Mouse (Mus musculus) brain, embryonic 14.5 days (tissue): ENCODE results near the gene Eras. TPM values are rescaled to one million over a fixed set of nuclear protein-coding genes. Genes with fewer than 3 reads are reported as not detected.

Experiments used
- DNase-seq: peaks from one replicate; pipeline ENCODE4 v3.0.0-alpha.2; 2011; ENCODE audit warnings: low read depth
- CTCF ChIP-seq: fragments of 200-500 bp; IDR thresholded peaks from 2 replicates; pipeline ENCODE4 v1.5.1; 2012; ENCODE audit warnings: inconsistent platforms, mild to moderate bottlenecking, moderate library complexity, borderline replicate concordance; ENCODE audit not compliant: insufficient read depth, insufficient read length; ENCODE audit errors: extremely low read depth
- POLR2A ChIP-seq: fragments of 200-500 bp; IDR thresholded peaks from 2 replicates; pipeline ENCODE4 v1.6.1; 2012; ENCODE audit warnings: mild to moderate bottlenecking, inconsistent platforms, borderline replicate concordance; ENCODE audit not compliant: poor library complexity, insufficient read depth, insufficient read length, severe bottlenecking; ENCODE audit errors: extremely low read depth
- polyA plus RNA-seq: library from polyadenylated mRNA; depleted of rRNA; stranded (reverse); fragments of >200 nt; gene quantifications from 2 replicates; pipeline ENCODE4 v1.2.3, GENCODE M21; 2012; rRNA removed

The Eras gene
- 0.06 TPM in 1 of 2 replicates, not detected in the other for polyA plus RNA-seq

DNA sequence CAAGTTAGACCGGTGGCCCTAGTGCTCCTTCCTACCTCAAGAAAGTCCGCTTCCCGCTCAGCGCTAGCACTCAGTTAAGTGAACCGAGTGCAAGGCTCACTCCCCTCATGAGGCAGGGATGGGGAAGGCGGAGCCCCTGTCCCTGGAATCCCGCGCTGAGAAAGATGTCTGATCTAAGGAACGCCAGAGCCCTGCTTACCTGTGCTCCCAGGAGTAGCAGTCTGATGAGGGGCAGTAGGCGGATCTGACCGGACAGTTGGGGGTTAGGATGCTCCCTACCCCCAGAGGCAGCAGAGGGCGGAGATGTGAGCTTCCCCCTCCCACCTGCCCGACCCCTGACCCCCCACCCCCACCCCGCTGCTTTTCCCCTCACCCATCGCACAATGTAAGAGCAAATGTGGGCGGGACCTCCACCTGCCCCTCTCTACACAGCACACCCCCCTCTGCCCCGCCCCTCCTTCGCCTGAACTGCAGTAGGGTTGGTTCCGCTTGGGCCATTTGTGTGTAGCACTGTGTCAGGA, at the start of gene Eras:
Gene Eras (minus strand): TSS at position 338 of the 521 bp plus-strand sequence.
- DNase-seq: no peak

DNA sequence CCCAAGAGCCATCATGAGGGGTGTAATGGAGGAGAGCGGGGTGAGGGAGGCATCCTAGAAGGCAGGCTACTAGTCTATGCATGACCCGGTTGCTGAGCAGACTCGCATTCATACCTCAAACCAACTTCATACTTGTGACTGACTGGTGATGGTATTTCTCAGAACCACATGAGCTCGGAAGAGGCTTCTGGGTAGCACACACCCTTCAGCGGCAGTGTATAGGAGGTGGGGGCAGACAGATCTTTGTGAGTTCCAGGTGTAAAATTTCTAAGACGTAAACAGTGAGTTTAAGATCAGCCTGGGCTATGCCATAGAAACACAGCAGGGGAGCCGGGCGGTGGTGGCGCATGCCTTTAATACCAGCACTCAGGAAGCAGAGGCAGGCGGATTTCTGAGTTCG, 49.5 kb upstream of the Eras start, which contains the start of gene Gata1:
Gene Gata1 (minus strand): TSS at position 180 of the 400 bp plus-strand sequence.
- no peak for DNase-seq
- TF ChIP-seq POLR2A (no peak), CTCF (no peak)

More for the DNA sequence above, at the start of gene Eras:
- TF ChIP-seq CTCF (no peak), POLR2A (no peak)

DNA sequence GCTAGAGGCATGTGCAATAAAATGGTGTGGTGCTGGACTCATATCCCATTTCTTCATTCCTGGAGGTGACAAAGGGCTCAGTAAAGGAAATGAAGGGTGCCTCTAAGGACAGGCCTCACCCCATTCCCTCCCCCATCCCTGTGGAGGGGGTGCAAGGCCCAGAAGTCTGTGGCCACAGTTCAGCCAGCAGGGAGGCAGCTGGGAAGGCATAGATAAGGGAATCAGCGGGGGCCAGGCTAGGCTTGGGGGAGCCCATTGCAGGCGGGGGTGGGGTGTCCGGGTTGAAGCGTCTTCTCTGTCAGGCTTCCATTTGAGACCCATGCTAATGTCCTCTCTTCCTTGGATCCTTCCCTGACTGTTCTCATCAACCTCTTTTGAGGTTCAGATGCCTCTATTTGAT, 42.9 kb upstream of the Eras start:
- no peak for DNase-seq
- TF ChIP-seq POLR2A: no peak
- no peak for TF ChIP-seq CTCF

DNA sequence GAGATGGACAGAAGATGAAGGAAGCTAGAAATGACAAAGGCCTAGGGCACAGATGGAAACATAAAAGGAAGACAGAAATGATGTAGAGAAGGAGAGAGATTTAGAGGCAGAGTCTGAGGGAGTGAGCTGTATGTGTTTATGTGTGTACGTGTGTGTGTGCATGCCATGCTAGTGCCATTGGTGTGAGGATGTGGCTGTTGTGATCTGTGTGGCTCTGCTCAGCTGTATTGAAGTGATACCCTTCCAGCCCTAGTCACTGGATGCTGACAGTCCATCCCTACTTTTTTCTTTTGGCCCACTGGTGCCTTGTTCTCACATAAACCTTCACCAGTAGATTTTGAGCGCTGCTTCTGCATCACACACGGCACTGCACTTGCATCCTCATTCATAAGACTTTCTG, 40.5 kb upstream of the Eras start:
- TF ChIP-seq CTCF (no peak), POLR2A (no peak)
- DNase-seq: no peak

DNA sequence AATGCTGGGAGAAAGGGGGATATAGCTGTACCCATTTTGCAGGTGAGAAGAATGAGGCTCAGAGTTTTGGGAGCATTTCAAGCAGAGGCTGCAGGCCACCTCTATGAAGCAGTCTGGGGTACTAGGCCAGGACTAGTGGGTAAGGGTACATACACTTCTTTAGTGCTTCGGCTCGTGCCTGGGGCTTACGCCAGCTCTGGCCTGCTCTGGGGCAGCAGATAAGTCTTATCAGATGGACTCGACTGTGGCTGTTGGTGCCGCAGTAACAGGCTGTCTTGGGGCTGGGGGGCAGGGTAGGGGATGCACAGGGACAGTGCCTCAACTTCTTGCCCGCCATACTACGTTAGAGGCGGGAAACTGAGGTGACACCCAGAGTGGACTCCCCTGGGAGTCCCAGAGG, 39.8 kb upstream of the Eras start:
- TF ChIP-seq POLR2A: no peak
- no peak for DNase-seq

DNA sequence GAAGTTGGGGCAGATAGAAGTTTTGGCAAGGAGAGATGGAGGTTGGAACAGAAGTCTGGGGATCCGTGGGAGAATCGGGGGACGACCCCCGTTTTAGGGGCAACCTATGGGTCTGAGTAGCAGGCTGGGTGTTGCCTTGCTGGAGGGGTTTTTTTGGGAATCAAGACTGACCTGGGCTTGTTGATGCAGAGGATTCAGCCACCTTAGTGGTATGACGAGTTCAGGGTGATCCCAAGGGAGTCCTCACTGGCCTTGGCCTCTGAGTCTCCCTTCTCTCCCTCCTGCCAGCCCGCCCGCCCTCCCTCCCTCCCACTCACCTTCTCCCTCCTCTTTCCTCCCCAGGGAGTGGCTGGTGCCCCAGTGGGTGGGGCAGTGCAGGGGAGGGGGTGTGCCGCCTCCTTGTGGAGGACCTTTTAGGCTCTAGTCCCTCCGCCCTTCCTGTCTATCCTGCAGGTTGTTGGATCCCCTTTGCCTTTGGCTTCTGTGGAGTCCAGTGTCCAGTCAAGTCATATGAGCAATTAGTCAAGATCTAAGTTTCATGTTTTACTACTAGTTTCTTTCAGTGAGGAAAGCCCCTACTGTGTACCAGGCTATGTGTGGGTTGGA, 39.3 kb upstream of the Eras start:
- TF ChIP-seq POLR2A (no peak), CTCF (no peak)
- no peak for DNase-seq

DNA sequence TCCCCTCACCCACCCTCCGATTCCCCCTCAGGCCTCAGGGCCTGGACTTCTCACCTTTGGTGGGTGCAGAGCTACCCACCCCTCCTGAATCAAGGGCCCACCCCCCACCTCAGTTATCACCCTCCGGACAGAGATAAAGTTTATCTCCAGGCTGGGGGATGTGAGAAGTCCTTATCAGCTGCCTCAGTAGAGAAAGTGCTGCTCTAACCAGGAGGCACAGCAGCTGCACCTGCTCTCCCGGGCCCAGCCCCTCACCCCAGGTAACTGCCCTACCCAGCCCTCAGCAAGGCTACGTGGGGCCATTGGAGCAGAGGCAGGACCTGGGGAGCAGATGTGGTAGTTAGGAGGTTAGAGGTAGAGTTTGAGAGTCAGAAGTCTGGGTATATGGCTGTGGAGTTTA, 37.8 kb upstream of the Eras start:
- TF ChIP-seq CTCF: no peak
- no peak for TF ChIP-seq POLR2A
- no peak for DNase-seq

DNA sequence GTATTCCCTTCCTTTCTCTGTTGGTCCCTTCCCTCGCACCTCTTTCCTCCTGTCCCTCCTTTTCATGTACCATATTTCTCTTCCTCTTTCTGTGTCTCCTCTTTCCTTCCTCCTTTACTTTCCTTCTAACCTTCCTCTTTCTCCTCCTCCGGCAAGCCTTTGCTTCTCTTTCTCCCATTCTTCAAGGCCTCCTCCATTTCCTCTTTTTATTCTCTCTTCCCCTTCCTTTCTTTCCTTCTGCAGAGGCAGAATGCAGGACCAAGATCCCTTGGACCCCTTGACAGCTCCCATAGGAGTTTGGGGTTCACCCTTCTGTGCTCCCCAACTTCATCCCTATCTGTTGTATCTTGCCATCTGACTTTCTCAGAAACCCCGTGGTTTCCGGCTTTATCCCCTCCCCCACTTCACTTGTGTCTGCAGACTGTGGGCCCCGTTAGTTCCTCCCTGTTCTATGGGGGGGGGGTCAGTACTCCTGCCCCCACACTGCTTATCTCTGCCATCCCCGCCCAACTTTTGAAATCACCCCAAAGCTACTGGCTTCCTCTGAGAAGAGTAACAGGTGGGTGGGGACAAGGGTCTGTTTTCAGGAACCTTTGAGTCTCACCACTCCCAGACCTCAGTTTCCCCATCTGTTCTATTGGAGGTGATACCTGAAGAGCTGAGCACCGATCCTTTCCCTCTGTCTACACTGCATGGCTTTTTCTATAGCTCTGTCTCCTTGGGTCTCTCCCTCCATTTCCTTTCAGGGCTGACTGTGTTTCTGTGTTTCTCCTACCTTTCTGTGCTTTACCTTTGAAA, 35.6 kb upstream of the Eras start:
- DNase-seq: no peak
- no peak for TF ChIP-seq CTCF
- no peak for TF ChIP-seq POLR2A

DNA sequence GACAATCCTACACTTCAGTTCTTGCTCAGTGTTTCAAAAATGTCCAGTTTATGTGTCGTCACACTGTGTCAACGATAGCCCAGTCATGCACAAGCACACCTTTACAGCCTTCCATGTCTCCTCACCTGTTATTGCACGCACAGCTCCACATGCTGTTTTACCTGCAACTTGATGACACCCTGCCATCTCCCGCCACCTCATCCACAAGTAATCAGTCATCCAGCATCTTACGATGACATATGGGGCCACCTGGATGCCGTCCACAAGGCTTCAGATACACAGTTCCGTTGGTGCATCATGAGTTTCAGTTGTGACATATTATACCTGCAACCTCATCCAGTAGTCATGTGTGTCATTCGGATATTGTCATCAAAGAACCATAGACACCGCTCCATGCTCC, 30.5 kb upstream of the Eras start:
- TF ChIP-seq POLR2A: no peak
- TF ChIP-seq CTCF: no peak
- no peak for DNase-seq

DNA sequence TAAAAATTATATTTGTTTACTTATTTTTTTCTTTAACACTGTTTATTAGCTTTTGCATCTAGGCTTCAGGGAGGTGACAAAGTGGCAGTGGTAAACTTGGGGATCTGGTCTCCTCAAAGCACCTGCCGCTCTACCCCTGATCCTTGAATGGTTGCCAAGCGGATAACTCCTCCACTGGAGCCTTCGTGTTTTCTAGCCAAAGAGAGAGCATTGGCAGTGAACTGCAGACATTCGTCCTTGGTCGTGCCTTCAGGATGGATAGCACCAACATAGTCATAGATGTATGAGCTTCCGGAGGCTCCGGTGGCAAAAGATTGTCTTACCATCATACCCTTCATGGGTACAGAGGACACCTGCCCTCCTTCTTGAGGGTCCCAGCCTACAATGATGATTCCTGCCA, 21.7 kb upstream of the Eras start:
- no peak for DNase-seq
- TF ChIP-seq CTCF: no peak
- TF ChIP-seq POLR2A: no peak

DNA sequence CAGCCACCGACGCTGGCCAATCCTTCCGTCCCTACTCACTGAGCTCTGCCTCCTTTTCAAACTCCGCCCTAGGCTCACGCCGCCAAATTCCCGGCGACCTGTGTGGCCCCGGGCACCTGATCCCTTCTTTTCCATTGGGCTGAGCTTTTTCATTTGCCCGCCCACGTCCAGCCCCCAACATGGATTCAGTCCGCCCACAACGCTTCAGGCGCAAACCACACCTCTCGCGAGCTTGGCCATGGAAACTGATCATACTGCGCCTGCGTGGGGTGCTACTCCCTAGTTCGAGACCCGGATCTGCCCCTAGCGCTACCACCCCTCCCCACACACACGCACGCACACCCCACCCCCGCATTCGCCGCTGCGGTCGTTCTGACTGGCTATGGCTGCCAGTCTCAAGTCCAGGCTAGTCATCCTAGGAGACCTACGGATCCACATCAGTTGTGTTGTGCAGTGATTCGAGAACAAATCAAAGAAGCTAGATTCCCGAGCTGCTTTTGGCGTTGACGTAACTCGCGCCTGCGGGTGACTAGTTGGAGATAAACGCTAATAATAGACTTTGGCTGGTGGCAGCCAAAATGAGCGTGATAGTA, 19.6 kb upstream of the Eras start:
- peak; percentile 99 for DNase-seq
- TF ChIP-seq POLR2A: no peak
- TF ChIP-seq CTCF: no peak
